Mouse (Mus musculus) G1E (cell line): ENCODE measurements around the gene Igsf21.

Source experiments
- CTCF ChIP-seq: IDR thresholded peaks from 2 replicates; pipeline ENCODE4 v1.5.1; 2012; ENCODE audit warnings: low read depth, low read length, inconsistent platforms, mixed read lengths
- POLR2AphosphoS5 ChIP-seq: IDR thresholded peaks from 2 replicates; pipeline ENCODE4 v1.6.1; 2012; ENCODE audit warnings: low read depth, low read length, inconsistent platforms; ENCODE audit not compliant: insufficient replicate concordance

DNA sequence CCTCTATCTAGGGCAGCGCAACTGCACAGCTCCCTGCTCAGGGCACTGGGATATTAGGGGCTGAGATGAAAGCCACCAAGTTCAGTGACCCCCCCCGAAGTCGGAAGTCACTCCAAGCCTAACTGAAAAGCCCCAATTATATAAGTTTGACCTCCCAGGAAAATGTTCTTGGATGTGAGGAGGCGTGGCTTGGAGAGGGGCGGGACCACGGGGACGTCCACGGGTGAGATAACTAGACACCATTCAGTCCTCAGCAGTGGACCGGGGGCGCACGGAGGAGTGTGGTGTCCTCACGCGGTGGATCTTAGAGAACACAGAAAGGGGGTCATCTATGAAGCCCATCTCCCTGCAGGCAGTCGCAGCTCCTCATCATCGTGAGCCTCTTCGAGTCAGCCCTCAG lies 3.4 kb downstream of the Igsf21 start:
- TF ChIP-seq POLR2AphosphoS5 (no peak), CTCF (no peak)
